Mouse (Mus musculus) midbrain, embryonic 15.5 days (tissue): ENCODE results near the gene Fggy. TPM values are rescaled to one million over a fixed set of nuclear protein-coding genes. Genes with fewer than 3 reads are reported as not detected.

Experiments used
- ATAC-seq: fragments of 200-750 bp; cut with Nextera tagmentation; replicated peaks from 2 replicates; pipeline ENCODE4 v1.8.0; 2017; ENCODE audit warnings: moderate TSS enrichment
- H3K27ac ChIP-seq: fragments of 300-500 bp; sonication (generic); 2 replicates; pipeline ENCODE4 v1.5.1; 2015; ENCODE audit warnings: mild to moderate bottlenecking, inconsistent platforms
- H3K27me3 ChIP-seq: fragments of 300-500 bp; sonication (generic); replicated peaks from 2 replicates; pipeline ENCODE4 v1.6.1; 2015; ENCODE audit warnings: inconsistent platforms
- H3K36me3 ChIP-seq: fragments of 300-500 bp; sonication (generic); replicated peaks from 2 replicates; pipeline ENCODE4 v1.6.1; 2015; ENCODE audit warnings: inconsistent platforms
- H3K4me1 ChIP-seq: fragments of 300-500 bp; sonication (generic); 2 replicates; pipeline ENCODE4 v1.6.1; 2015; ENCODE audit warnings: inconsistent platforms
- H3K4me2 ChIP-seq: fragments of 300-500 bp; sonication (generic); 2 replicates; pipeline ENCODE4 v1.6.1; 2015; ENCODE audit warnings: inconsistent platforms, mild to moderate bottlenecking, moderate library complexity
- H3K4me3 ChIP-seq: fragments of 300-500 bp; sonication (generic); 2 replicates; pipeline ENCODE4 v1.5.1; 2015; ENCODE audit warnings: mild to moderate bottlenecking, inconsistent platforms
- H3K9ac ChIP-seq: fragments of 300-500 bp; sonication (generic); 2 replicates; pipeline ENCODE4 v1.6.1; 2015; ENCODE audit warnings: mild to moderate bottlenecking, inconsistent platforms
- H3K9me3 ChIP-seq: fragments of 300-500 bp; sonication (generic); 2 replicates; pipeline ENCODE4 v1.6.1; 2016; ENCODE audit warnings: inconsistent platforms
- WGBS: fragments of 180-500 bp; shearing (Covaris S2); methylation state at CpG from one replicate; pipeline ENCODE4 v1.1.7; 2015; ENCODE audit warnings: mixed read lengths; 5-methylcytosine and 5-hydroxymethylcytosine counted together
- polyA plus RNA-seq: library from polyadenylated mRNA; unstranded; fragments of >200 nt; fragmentation: Nextera tagmentation; extraction: Ambion mirVana; gene quantifications from 2 replicates; pipeline ENCODE4 v1.2.1, GENCODE M21; 2015

Fggy gene
- polyA plus RNA-seq, 1 experiment from 2014 or later: 7.8 TPM

DNA sequence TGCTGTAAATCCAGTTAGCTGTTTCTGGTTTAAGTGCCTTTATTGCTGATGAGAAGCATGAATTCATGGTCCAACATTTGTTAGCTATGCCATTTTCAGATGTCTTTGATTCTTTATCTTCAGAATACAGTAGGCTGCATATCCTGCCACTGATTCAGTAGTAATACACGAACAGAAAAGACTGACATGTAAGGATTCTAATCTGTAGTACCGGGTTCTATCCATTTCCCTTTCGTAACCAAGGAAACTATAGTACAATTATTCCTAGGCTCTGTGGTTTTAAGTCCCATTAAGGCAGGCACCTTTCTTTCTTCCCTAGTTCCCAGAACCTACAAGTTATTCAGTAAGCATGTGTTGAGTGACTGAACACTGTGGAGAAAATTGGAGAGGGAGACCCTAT, 113.3 kb downstream of the Fggy start:
- H3K27ac ChIP-seq: no peak overlapping the region
- H3K9ac ChIP-seq: no peak overlapping the region
- H3K4me3 ChIP-seq: no peak overlapping the region
- no peaks in the 10 kb centered on the region for H3K36me3 ChIP-seq
- no peaks in the 10 kb centered on the region for H3K27me3 ChIP-seq
- no peaks in the 10 kb centered on the region for H3K9me3 ChIP-seq
- WGBS: 46% methylated on average over 3 of the region's 3 CpGs
- no peaks in the 10 kb centered on the region for H3K4me1 ChIP-seq
- no peak overlapping the region for H3K4me2 ChIP-seq
- ATAC-seq: 0 out of 2 replicates have a peak, but pooled peaks have one; percentile 57

DNA sequence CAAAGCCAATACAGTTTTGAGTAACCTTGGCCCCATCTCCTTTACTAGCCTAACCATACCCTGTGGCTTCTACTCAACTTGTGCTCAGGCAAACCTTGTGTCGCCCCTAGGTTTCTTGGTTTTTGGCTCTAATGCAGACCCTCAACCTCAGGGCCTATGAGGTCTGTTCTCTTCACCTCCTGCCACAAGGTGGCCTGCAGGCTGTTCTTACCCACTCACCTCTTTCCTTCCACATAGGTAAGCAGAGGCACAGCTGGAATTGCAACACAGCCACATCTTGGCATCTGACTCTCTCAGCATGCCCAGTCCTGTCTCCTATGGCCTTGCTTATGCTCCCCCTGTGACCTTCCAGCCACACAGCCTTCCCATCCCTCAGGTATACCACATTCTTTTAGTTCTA, 114.7 kb downstream of the Fggy start:
- ATAC-seq: no peak
- WGBS: 93% methylated on average over 1 of the region's 1 CpGs
- H3K9me3 ChIP-seq: no peaks in the 10 kb centered on the region

DNA sequence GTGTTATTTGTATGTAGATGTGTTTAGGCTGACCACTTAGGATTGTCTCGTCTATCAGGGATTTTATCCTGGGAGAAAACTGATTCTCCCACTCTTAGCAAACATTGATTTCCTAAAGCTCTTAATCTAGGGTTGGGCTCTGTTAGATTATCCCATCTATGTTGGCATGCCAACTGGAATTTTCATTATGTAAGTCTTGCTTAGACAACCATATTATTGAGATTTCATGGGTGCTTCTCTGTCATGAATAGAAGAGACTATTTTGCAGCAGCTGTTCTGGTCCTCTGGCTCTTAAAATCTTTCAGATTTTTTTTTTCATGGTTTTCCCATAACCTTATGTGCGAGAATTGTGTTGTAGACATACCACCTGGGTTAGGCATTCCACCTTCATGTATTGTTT, 119.1 kb downstream of the Fggy start:
- no peak overlapping the region for H3K4me2 ChIP-seq
- no peaks in the 10 kb centered on the region for H3K9me3 ChIP-seq
- H3K27ac ChIP-seq: no peak overlapping the region
- H3K36me3 ChIP-seq: no peaks in the 10 kb centered on the region
- WGBS: 46% methylated on average over 2 of the region's 2 CpGs
- H3K9ac ChIP-seq: no peak overlapping the region
- no peaks in the 10 kb centered on the region for H3K4me1 ChIP-seq
- ATAC-seq: no peak
- no peaks in the 10 kb centered on the region for H3K27me3 ChIP-seq
- no peak overlapping the region for H3K4me3 ChIP-seq

More for the DNA sequence above, 114.7 kb downstream of the Fggy start:
- Histone ChIP-seq H3K27me3 (no peaks in the 10 kb centered on the region), H3K36me3 (no peaks in the 10 kb centered on the region), H3K4me2 (no peak overlapping the region), H3K4me1 (no peaks in the 10 kb centered on the region), H3K4me3 (no peak overlapping the region), H3K9ac (no peak overlapping the region), H3K27ac (no peak overlapping the region)

DNA sequence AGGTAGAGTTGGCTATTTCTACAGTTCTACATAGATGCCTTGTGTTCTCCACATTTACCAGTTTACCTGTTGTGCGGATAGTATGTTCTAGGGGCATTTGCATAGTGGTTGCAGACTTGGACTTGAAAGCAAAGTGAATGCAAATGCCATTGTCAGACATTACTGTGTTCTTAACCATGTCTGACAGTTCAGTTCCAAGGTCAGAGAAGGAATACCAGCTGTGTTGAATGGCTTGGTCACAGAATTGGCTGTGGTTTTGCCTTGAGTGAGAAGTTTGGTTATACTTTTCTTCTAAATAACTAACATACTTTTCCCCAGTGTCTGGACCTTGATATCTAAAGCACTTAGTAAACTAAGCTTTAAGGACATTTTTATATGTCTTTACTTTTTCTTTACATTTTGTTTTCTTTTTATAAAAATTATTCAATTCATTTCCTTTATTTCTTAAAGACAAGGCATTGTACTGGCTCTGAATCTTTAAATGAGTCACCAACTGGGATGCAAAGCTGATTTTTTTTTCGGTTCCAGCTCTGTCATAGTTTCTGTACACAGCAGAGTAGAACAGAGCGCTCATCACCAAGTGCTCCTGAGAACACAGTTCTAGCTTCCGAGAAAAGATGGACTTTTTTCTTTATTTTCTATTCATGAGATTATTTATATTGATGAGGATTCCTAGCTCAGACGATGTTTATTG, 123.6 kb downstream of the Fggy start:
- no peak for ATAC-seq
- H3K27ac ChIP-seq: no peak overlapping the region
- peaks cover 6% of the 10 kb centered on the region for H3K4me1 ChIP-seq
- no peak overlapping the region for H3K4me2 ChIP-seq
- no peak overlapping the region for H3K9ac ChIP-seq
- no peaks in the 10 kb centered on the region for H3K36me3 ChIP-seq
- WGBS: 61% methylated on average over 5 of the region's 5 CpGs
- no peaks in the 10 kb centered on the region for H3K27me3 ChIP-seq
- H3K4me3 ChIP-seq: no peak overlapping the region
- H3K9me3 ChIP-seq: no peaks in the 10 kb centered on the region

DNA sequence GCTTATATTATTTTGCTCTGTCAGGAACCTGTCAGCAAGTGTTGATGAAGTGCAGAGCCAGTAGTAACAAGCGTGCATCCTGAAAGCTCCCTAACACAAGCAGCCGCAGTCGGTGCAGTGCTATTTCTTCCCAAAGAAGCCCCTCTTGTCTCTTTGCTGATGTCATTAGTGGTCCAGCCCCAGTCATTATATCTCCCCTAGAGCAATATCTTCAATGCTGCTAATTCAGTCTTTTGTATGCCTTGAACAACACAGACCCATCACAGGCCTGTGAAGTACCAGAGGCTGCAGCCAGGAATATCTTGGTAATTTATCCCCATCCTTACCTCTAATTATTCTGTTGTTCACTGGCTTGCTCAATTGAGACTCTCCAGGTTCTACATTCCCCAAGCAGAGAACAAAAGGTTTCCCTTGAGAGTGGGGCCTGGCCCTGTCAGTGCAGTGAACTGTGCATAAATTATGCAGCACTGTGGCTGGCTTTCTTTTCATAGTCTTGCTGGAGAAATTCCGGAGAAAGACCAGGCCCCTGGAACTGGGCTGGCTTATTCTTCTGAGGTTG, 127.3 kb downstream of the Fggy start:
- Histone ChIP-seq H3K9ac (no peak overlapping the region), H3K27ac (peak overlapping the region; percentile 68), H3K9me3 (no peaks in the 10 kb centered on the region), H3K4me1 (peaks cover 6% of the 10 kb centered on the region), H3K36me3 (no peaks in the 10 kb centered on the region), H3K27me3 (no peaks in the 10 kb centered on the region), H3K4me3 (no peak overlapping the region), H3K4me2 (no peak overlapping the region)
- peak; percentile 90 for ATAC-seq
- 11% methylated on average over 4 of the region's 4 CpGs for WGBS

DNA sequence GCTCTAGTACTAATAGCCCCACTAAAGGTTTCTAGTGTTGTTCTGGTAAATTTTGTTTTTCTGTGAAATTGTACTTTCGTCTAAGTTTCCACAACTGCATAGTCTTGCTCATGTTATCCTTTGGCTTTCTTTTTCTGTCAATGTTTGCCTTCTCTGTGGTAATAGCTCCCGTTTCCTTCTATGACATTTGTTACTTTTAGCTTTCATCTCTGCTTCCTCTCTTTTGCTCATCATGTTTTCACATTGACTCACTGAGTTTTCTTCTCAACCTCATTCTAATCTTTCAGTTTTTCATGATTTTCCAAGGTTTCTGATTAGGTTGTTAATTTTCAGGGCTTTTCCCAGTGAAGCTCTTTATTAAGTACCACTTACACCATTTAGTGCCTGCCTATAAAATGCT, 129.5 kb downstream of the Fggy start:
- H3K4me2 ChIP-seq: no peak overlapping the region
- peaks cover 6% of the 10 kb centered on the region for H3K4me1 ChIP-seq
- H3K4me3 ChIP-seq: no peak overlapping the region
- no peaks in the 10 kb centered on the region for H3K9me3 ChIP-seq
- H3K27ac ChIP-seq: no peak overlapping the region
- no peak for ATAC-seq
- H3K27me3 ChIP-seq: no peaks in the 10 kb centered on the region
- no peaks in the 10 kb centered on the region for H3K36me3 ChIP-seq
- H3K9ac ChIP-seq: no peak overlapping the region
- 88% methylated on average over 2 of the region's 2 CpGs for WGBS

DNA sequence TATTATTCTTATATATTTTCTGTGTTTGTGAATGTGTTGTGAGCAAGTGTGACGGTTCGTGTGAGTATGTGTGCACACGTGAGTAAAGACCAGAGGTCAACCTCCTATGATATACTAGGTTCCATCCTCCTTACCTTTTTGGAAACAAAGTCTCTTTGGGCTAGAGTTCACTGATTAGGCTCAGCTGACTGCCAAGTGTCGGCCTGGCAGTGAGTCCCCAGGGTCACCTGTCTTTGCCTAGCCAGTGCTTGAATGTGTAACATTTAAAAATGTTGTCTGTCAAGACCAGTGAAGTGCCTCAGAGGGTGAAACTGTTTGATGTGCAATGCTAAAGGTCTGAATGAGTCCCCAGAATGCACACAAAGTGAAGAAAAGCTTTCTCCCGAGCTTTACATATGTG, 130.0 kb downstream of the Fggy start:
- Histone ChIP-seq H3K4me2 (no peak overlapping the region), H3K36me3 (no peaks in the 10 kb centered on the region), H3K4me3 (no peak overlapping the region), H3K9ac (no peak overlapping the region), H3K9me3 (no peaks in the 10 kb centered on the region), H3K4me1 (peaks cover 6% of the 10 kb centered on the region), H3K27ac (no peak overlapping the region), H3K27me3 (no peaks in the 10 kb centered on the region)
- ATAC-seq: no peak
- 82% methylated on average over 5 of the region's 5 CpGs for WGBS

DNA sequence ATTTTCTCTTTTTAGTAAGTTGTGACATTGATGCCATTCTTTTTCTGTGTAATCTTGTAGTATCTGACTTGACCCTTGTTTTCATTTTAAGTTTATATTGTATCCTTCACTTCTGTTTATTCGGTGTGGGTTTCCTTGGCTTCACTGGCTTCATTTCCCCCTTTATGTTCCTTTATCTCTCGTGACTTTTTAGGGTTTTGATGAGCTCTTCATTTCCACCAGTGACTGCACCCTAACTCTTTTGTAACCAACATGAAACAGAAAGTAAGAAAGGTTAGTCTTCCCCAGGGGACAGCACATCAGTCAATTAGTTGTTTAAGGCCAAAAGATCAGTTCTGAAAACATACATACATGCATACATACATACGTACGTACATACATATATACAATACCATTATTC, 130.9 kb downstream of the Fggy start:
- Histone ChIP-seq H3K27ac (no peak overlapping the region), H3K9ac (no peak overlapping the region), H3K4me3 (no peak overlapping the region), H3K27me3 (no peaks in the 10 kb centered on the region), H3K4me2 (no peak overlapping the region), H3K36me3 (no peaks in the 10 kb centered on the region), H3K4me1 (peaks cover 6% of the 10 kb centered on the region), H3K9me3 (no peaks in the 10 kb centered on the region)
- no peak for ATAC-seq
- WGBS: 84% methylated on average over 4 of the region's 4 CpGs

DNA sequence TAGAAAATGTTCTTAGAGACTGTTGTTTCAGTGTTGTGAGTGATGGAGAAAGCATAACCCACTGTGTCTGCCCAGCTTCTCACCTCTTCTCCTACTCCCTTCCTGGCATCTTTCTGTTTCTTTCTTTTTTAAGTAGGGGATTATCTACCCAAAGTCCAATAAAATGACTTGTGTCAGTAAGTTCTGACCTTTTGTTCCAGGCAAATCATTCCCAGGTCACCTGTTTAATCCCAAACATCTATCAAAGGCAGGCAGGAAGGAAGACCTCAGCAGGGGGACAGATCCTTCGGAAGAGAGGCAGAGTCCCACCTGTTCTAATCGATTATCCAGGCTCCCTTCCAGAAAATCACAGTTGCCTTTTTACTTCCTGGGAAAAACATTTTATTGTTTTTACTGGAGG, 143.1 kb downstream of the Fggy start:
- no peak overlapping the region for H3K27ac ChIP-seq
- no peaks in the 10 kb centered on the region for H3K9me3 ChIP-seq
- no peaks in the 10 kb centered on the region for H3K36me3 ChIP-seq
- no peaks in the 10 kb centered on the region for H3K27me3 ChIP-seq
- no peak overlapping the region for H3K9ac ChIP-seq
- no peak overlapping the region for H3K4me3 ChIP-seq
- no peaks in the 10 kb centered on the region for H3K4me1 ChIP-seq
- no peak overlapping the region for H3K4me2 ChIP-seq
- 40% methylated on average over 2 of the region's 2 CpGs for WGBS
- ATAC-seq: no peak

DNA sequence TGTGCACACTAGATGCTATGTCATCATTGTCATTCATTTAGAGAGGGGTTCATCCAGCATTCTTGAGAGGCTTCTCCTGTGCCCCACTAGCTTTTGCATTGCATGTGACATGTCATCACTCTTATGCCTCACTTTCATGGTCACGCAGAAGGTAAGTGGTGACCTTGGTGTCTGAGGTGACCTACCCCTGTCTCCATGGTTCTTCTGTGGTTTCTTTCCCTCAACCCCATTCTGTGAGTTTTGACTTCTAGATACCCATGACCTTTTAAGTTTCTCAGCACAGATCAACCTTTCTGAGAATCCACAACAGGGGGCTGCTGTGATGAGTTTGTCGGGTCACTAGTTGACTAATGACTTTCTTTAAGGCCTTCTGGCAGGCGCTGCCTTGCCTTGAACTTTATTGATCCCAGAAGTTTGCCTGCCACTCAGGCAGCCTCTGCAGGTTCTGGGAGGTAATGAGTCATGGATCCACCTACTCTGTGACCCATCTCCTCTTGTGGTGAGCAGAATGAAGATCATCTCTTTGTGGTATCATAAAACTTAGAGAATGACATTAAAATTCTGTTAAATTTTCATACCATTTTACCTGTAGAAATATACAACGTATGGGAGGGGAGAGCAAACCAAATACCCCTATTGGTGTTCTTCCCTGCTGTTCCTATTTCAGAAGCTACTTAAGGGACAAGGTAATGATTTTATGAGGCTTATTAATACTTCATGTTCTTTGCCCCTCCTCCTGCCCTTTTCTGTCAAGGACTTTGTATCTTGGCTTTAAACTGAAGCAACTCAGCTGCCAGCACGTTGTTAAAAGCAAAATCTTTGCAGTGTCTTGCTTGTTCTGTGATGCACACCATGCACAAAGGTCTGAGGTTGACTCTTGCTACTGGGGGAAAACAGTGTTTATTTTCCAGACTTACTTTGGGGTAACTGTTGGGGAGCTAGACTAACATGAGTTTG, 150.9 kb downstream of the Fggy start:
- Histone ChIP-seq H3K9ac (no peak overlapping the region), H3K27me3 (no peaks in the 10 kb centered on the region), H3K4me3 (no peak overlapping the region), H3K27ac (no peak overlapping the region), H3K4me1 (no peaks in the 10 kb centered on the region), H3K4me2 (no peak overlapping the region), H3K9me3 (no peaks in the 10 kb centered on the region), H3K36me3 (no peaks in the 10 kb centered on the region)
- 85% methylated on average over 5 of the region's 5 CpGs for WGBS
- no peak for ATAC-seq

DNA sequence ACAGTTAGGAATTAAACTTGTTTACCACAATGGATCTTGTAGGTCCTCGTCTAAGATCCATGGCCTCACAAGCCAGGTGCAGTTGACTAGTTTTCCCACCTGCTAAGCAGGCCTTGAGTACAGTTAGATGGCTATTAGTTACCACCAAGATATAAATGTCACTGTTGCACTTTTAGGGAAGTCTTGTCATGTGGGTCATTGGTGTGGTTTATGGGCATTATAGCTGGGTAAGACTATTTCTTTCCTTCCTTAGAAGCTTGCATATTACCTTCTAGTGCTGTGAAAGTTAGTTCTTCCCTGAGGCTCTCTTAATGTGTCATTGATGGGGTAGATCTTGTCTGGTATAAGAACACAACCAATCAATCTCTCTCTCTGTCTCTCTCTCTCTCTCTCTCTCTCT, 152.4 kb downstream of the Fggy start:
- Histone ChIP-seq H3K27me3 (no peaks in the 10 kb centered on the region), H3K4me1 (no peaks in the 10 kb centered on the region), H3K27ac (no peak overlapping the region), H3K9me3 (no peaks in the 10 kb centered on the region), H3K4me2 (no peak overlapping the region), H3K9ac (no peak overlapping the region), H3K4me3 (no peak overlapping the region), H3K36me3 (no peaks in the 10 kb centered on the region)
- no peak for ATAC-seq
- 90% methylated on average over 1 of the region's 1 CpGs for WGBS

DNA sequence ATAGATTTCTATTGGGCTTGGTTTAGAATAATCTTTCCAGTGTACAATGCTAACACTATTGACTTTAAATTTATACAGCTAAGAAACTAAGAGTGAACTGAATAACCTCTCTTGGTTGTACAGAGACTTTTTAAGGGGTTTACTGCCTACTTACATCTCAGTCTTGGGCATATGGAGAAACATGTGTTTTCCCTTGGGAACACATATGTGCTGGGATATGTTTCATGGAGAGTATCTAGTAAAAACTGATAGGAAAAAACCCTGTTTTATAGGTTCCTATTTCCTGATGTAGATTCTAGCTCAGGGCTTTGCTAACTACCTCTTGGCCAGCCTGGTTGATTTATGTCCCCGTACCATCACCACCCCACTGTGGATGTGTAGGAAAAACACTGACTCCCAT, 155.5 kb downstream of the Fggy start:
- H3K9me3 ChIP-seq: no peaks in the 10 kb centered on the region
- H3K9ac ChIP-seq: no peak overlapping the region
- H3K36me3 ChIP-seq: no peaks in the 10 kb centered on the region
- H3K4me2 ChIP-seq: no peak overlapping the region
- H3K4me3 ChIP-seq: no peak overlapping the region
- H3K4me1 ChIP-seq: no peaks in the 10 kb centered on the region
- no peaks in the 10 kb centered on the region for H3K27me3 ChIP-seq
- no peak overlapping the region for H3K27ac ChIP-seq
- 92% methylated on average over 1 of the region's 1 CpGs for WGBS
- ATAC-seq: no peak
